Mouse (Mus musculus): Measurements from ENCODE around the gene 9930104L06Rik. TPM values are rescaled to one million over a fixed set of nuclear protein-coding genes. Genes with fewer than 3 reads are reported as not detected.

The 9930104L06Rik gene
- polyA plus RNA-seq, 1 experiment from 2014 or later: 10.1 TPM

- H3K4me3 ChIP-seq (replicated peaks): no peak overlapping the region
- H3K9me3 ChIP-seq: no peaks in the 10 kb centered on the region
- H3K27ac ChIP-seq: no peak overlapping the region
- WGBS: 19% methylated on average over 8 of the region's 8 CpGs
- H3K27me3 ChIP-seq (replicated peaks): no peaks in the 10 kb centered on the region
- H3K4me1 ChIP-seq (replicated peaks): no peaks in the 10 kb centered on the region
- H3K36me3 ChIP-seq: no peaks in the 10 kb centered on the region
- no peak overlapping the region for H3K4me2 ChIP-seq (replicated peaks)
- H3K9ac ChIP-seq: no peak overlapping the region
- no peak for ATAC-seq
These were observed 28.2 kb downstream of the 9930104L06Rik start for GRCm38 (mm10) chr4:124964912-124965599.

- no peaks in the 10 kb centered on the region for H3K36me3 ChIP-seq
- no peaks in the 10 kb centered on the region for H3K9me3 ChIP-seq
- H3K27ac ChIP-seq: no peak overlapping the region
- H3K4me2 ChIP-seq (replicated peaks): no peak overlapping the region
- WGBS: 70% methylated on average over 6 of the region's 6 CpGs
- H3K4me1 ChIP-seq (replicated peaks): peaks cover 4% of the 10 kb centered on the region; the same call in 1 of the 2 replicates
- no peak overlapping the region for H3K4me3 ChIP-seq (replicated peaks)
- no peak overlapping the region for H3K9ac ChIP-seq
- no peak for ATAC-seq
- H3K27me3 ChIP-seq (replicated peaks): no peaks in the 10 kb centered on the region
These were observed 31.9 kb downstream of the 9930104L06Rik start for GRCm38 (mm10) chr4:124968711-124969110.

DNA sequence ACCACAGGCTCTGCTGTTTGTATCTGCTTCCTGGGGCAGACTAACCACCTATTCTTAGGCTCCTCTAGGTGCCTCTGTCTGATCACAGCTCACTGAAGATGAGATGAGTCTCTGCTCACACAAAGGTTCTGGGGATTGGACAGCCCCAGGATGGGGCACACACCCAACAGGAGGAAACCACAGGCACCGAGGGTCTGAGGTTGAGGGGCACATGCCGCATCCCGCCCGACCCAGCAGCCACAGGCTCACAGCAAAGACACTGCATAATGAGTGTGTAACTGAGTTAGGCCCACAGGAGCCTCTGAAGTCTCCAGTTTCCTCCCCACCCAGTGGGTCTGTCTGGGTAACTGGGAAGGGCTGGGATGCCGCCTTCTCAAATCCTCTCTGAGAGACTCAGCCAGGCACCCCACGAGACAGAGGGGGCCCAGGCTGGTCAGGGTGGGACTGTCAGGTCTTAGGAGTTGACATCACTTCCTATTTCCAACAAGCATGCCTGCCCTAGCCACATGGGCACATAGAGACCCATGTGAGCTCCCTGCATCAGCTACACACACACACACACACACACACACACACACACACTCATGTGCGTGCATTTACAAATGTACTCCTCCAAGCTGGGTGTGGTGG is 32.5 kb downstream of the 9930104L06Rik start:
- Histone ChIP-seq H3K4me1 (replicated peaks) (peaks cover 4% of the 10 kb centered on the region; the same call in 1 of the 2 replicates), H3K36me3 (no peaks in the 10 kb centered on the region), H3K27ac (no peak overlapping the region), H3K9me3 (no peaks in the 10 kb centered on the region), H3K4me2 (replicated peaks) (no peak overlapping the region), H3K4me3 (replicated peaks) (no peak overlapping the region), H3K9ac (no peak overlapping the region), H3K27me3 (replicated peaks) (no peaks in the 10 kb centered on the region; the same call in 1 of the 2 replicates)
- WGBS: 73% methylated on average over 7 of the region's 7 CpGs
- no peak for ATAC-seq

GRCm38 (mm10) chr4:124970194-124970593 is 33.3 kb downstream of the 9930104L06Rik start:
- H3K4me2 ChIP-seq (replicated peaks): no peak overlapping the region
- WGBS: 66% methylated on average over 11 of the region's 11 CpGs
- H3K9me3 ChIP-seq: no peaks in the 10 kb centered on the region
- H3K27me3 ChIP-seq (replicated peaks): no peaks in the 10 kb centered on the region; the same call in 1 of the 2 replicates
- H3K9ac ChIP-seq: no peak overlapping the region
- H3K4me1 ChIP-seq (replicated peaks): peaks cover 4% of the 10 kb centered on the region; the same call in 1 of the 2 replicates
- H3K4me3 ChIP-seq (replicated peaks): no peak overlapping the region
- ATAC-seq: no peak
- H3K27ac ChIP-seq: no peak overlapping the region
- H3K36me3 ChIP-seq: no peaks in the 10 kb centered on the region

GRCm38 (mm10) chr4:124970677-124971076 is 33.8 kb downstream of the 9930104L06Rik start:
- Histone ChIP-seq H3K36me3 (no peaks in the 10 kb centered on the region), H3K4me1 (replicated peaks) (peaks cover 4% of the 10 kb centered on the region; the same call in 1 of the 2 replicates), H3K4me3 (replicated peaks) (no peak overlapping the region), H3K4me2 (replicated peaks) (no peak overlapping the region), H3K27me3 (replicated peaks) (no peaks in the 10 kb centered on the region; the same call in 1 of the 2 replicates), H3K27ac (no peak overlapping the region), H3K9me3 (no peaks in the 10 kb centered on the region), H3K9ac (no peak overlapping the region)
- WGBS: 34% methylated on average over 5 of the region's 5 CpGs
- ATAC-seq: peak; percentile 26; the same call in 1 of the 2 replicates

DNA sequence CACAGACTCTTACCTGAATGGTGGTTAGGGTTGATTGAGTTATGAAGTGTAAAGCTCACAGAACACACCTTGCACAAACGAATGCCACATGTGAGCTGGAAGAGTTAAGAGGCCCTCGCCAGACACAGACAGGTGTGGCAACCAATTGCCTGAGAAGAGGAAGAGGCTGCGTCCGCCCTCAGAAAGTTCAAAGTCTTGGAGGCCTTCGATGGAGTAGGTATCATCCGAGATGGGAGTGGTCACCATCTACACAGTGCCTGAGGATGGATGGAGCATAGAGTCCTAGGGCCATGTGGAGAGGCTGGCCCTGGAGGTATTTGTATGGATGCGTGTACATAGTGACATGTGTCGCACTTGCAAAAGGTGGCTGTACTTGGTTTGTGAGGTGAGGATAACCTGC is 34.2 kb downstream of the 9930104L06Rik start:
- Histone ChIP-seq H3K27me3 (replicated peaks) (no peaks in the 10 kb centered on the region; the same call in 1 of the 2 replicates), H3K4me3 (replicated peaks) (no peak overlapping the region), H3K36me3 (no peaks in the 10 kb centered on the region), H3K9me3 (no peaks in the 10 kb centered on the region), H3K4me1 (replicated peaks) (peaks cover 4% of the 10 kb centered on the region; the same call in 1 of the 2 replicates), H3K9ac (no peak overlapping the region), H3K4me2 (replicated peaks) (no peak overlapping the region), H3K27ac (no peak overlapping the region)
- 64% methylated on average over 8 of the region's 8 CpGs for WGBS
- ATAC-seq: peak; percentile 90

DNA sequence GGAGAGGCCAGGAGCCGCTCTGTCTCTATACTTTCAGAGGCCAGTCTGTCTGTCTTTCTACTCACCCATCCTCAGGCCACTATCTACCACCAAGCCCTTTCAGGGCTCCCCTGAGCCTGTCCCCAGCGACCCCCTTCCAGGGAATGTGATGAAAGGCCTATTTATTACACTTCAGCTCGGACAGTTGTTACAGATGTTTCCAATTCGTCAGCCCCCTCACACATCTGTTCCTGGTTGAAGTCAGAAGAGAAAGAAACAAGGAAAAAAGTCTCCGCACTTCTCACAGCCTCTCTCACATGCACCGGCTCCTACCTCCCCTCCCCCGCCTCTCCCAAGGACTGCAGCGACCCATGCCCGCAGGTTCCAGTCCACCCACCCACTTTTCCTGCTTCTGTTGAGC is 35.5 kb downstream of the 9930104L06Rik start:
- H3K27ac ChIP-seq: no peak overlapping the region
- ATAC-seq: no peak
- no peaks in the 10 kb centered on the region for H3K9me3 ChIP-seq
- H3K9ac ChIP-seq: no peak overlapping the region
- peaks cover 4% of the 10 kb centered on the region; the same call in 1 of the 2 replicates for H3K4me1 ChIP-seq (replicated peaks)
- H3K4me2 ChIP-seq (replicated peaks): no peak overlapping the region
- H3K36me3 ChIP-seq: no peaks in the 10 kb centered on the region
- no peak overlapping the region for H3K4me3 ChIP-seq (replicated peaks)
- WGBS: 57% methylated on average over 9 of the region's 9 CpGs
- no peaks in the 10 kb centered on the region; the same call in 1 of the 2 replicates for H3K27me3 ChIP-seq (replicated peaks)

DNA sequence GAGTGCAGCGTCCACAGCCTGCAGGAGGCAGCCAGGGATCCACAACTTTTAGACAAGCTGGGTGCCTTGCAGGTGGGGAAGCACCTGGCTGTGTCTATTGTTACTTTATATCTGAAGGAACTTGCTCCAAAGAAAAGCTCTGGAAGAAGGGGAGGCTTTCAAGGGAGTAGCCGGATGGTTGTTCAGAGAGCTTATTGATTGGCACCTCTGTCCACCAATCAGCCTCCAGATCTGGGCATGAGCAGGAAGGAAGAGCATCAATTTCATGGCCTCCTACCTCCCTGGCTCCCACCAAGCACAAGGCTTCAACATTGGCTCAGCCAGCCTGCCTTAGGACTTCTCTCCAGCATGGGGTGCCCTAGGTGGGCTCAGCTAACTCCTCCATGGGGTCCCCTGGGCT is 36.4 kb downstream of the 9930104L06Rik start:
- no peak overlapping the region for H3K27ac ChIP-seq
- H3K27me3 ChIP-seq (replicated peaks): no peaks in the 10 kb centered on the region; the same call in 1 of the 2 replicates
- no peak overlapping the region for H3K9ac ChIP-seq
- 81% methylated on average over 2 of the region's 2 CpGs for WGBS
- H3K36me3 ChIP-seq: no peaks in the 10 kb centered on the region
- H3K9me3 ChIP-seq: no peaks in the 10 kb centered on the region
- H3K4me2 ChIP-seq (replicated peaks): no peak overlapping the region
- no peak for ATAC-seq
- H3K4me1 ChIP-seq (replicated peaks): peaks cover 4% of the 10 kb centered on the region; the same call in 1 of the 2 replicates
- H3K4me3 ChIP-seq (replicated peaks): no peak overlapping the region

DNA sequence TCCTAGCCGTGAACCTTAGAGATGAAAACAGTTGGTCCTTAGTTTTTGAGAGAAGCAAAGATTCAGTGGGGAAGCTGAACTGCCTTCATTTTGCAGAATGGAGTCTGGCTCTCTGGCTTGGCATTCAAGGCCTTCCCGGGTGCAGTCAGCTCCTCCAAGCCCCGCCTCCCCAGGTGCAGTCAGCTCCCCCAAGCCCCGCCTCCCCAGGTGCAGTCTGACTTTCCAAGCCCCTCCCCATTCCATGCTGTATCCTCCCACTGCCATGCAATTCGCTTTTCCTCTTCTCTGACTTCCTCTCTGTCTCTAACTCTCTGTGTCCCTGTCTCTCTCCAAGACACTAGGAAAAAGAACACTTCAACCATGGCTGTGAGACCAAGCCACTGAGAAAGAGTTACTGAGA is 41.4 kb downstream of the 9930104L06Rik start:
- Histone ChIP-seq H3K4me2 (replicated peaks) (no peak overlapping the region), H3K4me3 (replicated peaks) (no peak overlapping the region), H3K9me3 (no peaks in the 10 kb centered on the region), H3K27ac (no peak overlapping the region), H3K4me1 (replicated peaks) (no peaks in the 10 kb centered on the region), H3K36me3 (no peaks in the 10 kb centered on the region), H3K27me3 (replicated peaks) (peaks cover 7% of the 10 kb centered on the region), H3K9ac (no peak overlapping the region)
- ATAC-seq: peak; percentile 91
- WGBS: 18% methylated on average over 5 of the region's 5 CpGs

GRCm38 (mm10) chr4:124983893-124984526 is 47.2 kb downstream of the 9930104L06Rik start:
- Histone ChIP-seq H3K9me3 (no peaks in the 10 kb centered on the region), H3K27ac (no peak overlapping the region), H3K4me1 (replicated peaks) (peaks cover 29% of the 10 kb centered on the region), H3K4me3 (replicated peaks) (no peak overlapping the region), H3K36me3 (no peaks in the 10 kb centered on the region), H3K27me3 (replicated peaks) (peaks cover 62% of the 10 kb centered on the region), H3K4me2 (replicated peaks) (no peak overlapping the region), H3K9ac (no peak overlapping the region)
- 13% methylated on average over 9 of the region's 9 CpGs for WGBS
- no peak for ATAC-seq

DNA sequence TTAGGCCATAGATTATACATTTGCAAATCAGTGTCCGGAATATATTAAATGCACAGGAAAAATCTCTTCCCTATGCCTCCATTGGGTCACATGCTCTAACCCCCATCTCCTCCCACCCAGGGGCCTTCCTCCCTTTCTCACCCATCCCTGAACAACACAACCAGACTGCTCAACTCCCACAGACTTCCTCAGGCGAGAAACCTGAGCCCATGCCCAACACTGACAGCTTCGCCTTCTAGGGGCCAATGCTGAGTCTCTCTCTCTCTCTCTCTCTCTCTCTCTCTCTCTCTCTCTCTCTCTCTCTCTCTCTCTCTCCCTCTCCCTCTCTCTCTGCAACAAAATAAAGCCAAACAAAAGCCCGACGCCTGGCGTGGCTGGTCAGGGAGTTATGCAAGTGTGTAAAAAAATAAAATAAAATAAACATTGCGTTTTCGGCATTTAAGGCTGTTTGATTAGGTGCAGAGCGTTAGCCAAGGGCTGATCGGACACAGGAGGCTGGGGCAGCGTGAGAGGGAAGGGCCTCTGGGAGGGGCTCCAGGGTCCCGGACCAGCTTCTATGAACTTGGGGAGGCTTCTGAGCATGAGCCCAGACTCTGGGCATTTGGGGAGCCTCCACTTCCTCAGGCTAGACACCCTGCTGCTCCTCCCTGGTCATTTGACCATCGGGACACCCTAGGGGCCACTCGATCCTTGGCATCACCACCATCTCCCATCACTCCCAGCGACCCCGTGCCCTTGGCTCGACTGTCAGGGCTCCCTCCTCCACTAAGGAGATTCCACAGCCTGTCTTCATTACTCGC is 48.2 kb downstream of the 9930104L06Rik start:
- 0 out of 2 replicates have a peak overlapping the region, but pooled peaks have one; percentile 90 for H3K4me2 ChIP-seq (replicated peaks)
- H3K9ac ChIP-seq: no peak overlapping the region
- WGBS: 8% methylated on average over 18 of the region's 18 CpGs
- no peak overlapping the region for H3K27ac ChIP-seq
- no peak for ATAC-seq
- peaks cover 32% of the 10 kb centered on the region for H3K4me1 ChIP-seq (replicated peaks)
- no peaks in the 10 kb centered on the region for H3K9me3 ChIP-seq
- H3K4me3 ChIP-seq (replicated peaks): peak overlapping the region; percentile 50
- no peaks in the 10 kb centered on the region for H3K36me3 ChIP-seq
- H3K27me3 ChIP-seq (replicated peaks): peaks cover 70% of the 10 kb centered on the region
